Mouse (Mus musculus): Measurements from ENCODE around the gene Syn3.

- no peak for TF ChIP-seq CTCF (IDR thresholded peaks at IDR 0.05; ENCODE audit: low read depth)
- no peak for TF ChIP-seq EP300 (optimal IDR thresholded peaks at IDR 0.05)
Observed at GRCm38 (mm10) chr10:86304583-86304982, 194.1 kb downstream of the Syn3 start.
